Mouse (Mus musculus) layer of hippocampus, adult 9-10 months (tissue): ENCODE results near the gene Lrrc45.

Experiments used
- DNase-seq: peaks from one replicate; pipeline ENCODE4 v3.0.0; 2022; ENCODE audit warnings: low spot score

Gene Lrrc45

GRCm38 (mm10) chr11:120704486-120705325 is 9.0 kb upstream of the Lrrc45 start:
- no peak for DNase-seq

DNA sequence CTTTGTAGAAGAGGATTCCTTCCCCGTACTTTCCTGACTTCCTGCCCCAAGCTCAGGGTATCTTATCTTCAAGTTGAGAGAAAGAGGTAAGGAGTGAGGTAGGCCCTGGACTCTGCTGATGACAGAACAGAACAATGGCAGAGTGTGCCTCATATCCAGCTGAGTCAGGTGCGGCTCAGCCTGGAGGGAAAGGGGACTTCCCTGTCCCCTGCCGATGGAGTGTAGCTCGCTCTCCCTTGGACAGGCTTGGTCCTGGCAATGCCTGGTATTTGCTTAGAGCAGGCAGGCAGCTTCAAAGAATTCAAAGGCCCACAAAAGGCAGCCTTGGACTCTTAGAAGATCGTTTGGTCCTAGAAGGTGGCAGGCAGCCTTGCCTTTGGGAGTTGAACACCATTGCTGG is 7.6 kb upstream of the Lrrc45 start:
- no peak for DNase-seq

DNA sequence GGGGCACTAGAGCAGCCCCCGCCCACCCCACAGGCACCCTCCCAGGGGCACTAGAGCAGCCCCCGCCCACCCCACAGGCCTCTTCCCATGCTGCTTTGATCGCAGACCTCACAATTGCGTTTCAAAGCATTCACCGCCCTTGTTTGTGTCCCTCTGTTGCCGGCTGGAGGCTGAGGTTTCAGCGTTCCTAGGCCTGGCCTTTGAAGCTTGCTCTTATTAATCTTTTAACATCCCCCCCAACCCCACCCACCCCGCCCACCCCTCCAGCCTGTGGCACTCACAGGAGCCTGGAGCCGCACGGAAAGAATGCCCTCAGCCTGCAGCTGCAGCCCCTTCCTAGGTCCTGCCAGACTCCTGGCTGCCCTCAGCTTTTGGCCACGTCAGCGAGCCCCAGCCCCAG is 6.5 kb upstream of the Lrrc45 start:
- no peak for DNase-seq

- no peak for DNase-seq
Measured at GRCm38 (mm10) chr11:120707969-120708368, 5.8 kb upstream of the Lrrc45 start.

GRCm38 (mm10) chr11:120709551-120709950 is 4.2 kb upstream of the Lrrc45 start:
- no peak for DNase-seq

- DNase-seq: no peak
Measured at GRCm38 (mm10) chr11:120710672-120711071, 3.1 kb upstream of the Lrrc45 start.

GRCm38 (mm10) chr11:120711980-120712604 is 1.6 kb upstream of the Lrrc45 start:
- DNase-seq: no peak

DNA sequence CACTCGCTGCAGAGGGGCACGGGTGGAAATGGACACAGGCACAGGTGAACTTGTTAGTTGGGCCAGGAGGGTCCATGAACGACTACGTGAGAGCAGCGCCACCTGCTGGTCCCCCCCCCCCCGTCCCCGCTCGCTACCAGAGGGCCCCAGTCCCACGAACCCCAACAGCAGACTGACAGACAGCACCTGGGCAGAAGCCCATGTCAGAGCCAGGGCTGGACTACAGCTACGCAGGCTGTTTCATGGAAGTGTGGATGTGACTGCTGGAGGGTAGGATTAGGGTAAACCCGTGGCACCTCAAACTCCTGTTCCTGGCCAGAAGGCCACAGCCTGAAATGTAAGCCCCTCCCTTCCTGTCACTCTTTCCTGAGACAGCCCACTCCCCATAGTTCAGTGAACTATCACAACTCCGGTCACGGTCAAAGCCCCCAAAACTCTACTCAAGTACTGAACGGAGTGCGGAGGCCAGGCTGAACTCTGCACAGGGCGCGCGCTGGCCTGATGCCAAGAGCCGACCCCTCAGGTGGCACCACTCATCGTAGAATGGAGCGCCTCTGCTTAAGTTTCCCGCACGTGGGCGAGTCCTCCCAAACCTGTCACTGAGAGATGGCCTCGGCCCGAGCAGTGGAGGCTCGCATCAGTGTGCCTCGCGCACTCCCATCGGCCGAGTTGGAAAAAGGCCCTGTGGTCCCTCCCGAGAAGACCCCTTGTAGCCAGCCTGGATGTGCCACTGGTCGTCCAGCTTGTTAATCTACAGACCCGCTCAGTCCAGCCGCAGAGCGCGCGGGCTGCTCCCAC is 755 bp upstream of the Lrrc45 start:
- no peak for DNase-seq

- no peak for DNase-seq
Measured at GRCm38 (mm10) chr11:120714546-120714945, 821 bp downstream of the Lrrc45 start.

DNA sequence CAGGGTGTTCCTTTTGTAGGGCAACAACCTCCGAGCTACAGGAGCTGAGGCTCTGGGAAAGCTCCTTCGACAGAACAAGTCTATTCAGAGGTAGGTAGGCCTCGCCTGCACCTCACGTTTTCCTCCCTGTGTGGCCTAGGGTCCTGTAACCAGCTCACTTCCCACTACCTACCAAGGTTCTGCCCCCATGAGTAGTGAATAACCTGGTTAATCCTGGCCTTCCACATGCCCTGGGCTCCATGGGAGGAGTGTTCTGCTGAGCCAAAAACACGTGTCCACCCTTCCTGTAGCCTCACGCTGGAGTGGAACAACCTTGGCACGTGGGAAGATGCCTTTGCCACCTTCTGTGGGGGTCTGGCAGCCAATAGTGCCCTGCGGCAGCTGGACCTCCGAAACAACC is 1.4 kb downstream of the Lrrc45 start:
- DNase-seq: no peak

- DNase-seq: no peak
Measured at GRCm38 (mm10) chr11:120719242-120719641, 5.5 kb downstream of the Lrrc45 start.

GRCm38 (mm10) chr11:120719841-120720376 is 6.2 kb downstream of the Lrrc45 start:
- DNase-seq: no peak

- peak; percentile 65 for DNase-seq
Measured at GRCm38 (mm10) chr11:120720450-120720849, 6.7 kb downstream of the Lrrc45 start.

GRCm38 (mm10) chr11:120721124-120722066 is 7.7 kb downstream of the Lrrc45 start, which contains the start of gene Rac3:
Rac3 (plus strand) TSS chr11:120721470.
- no peak for DNase-seq

DNA sequence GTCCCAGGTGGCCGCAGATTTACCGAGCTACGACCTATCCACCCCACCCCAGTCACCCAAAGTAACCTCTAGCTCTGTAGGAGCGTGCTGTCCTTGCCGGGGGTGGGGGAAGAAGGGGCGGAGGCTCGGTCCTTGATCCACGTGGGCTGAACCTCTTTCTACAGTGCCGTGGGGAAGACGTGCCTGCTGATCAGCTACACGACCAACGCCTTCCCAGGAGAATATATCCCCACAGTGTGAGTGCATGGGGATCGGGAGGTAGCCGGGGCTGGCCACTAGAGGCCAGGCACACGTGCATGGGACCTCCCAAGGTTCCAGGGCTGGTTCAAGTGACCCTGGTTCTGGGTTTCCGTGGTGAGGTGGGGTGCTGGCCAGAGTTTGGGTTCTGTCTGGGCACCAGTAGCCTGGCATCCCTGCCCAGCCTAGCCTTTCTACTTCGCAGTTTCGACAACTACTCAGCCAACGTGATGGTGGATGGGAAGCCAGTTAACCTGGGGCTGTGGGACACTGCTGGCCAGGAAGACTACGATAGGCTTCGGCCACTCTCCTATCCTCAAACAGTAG is 8.4 kb downstream of the Lrrc45 start:
- no peak for DNase-seq

DNA sequence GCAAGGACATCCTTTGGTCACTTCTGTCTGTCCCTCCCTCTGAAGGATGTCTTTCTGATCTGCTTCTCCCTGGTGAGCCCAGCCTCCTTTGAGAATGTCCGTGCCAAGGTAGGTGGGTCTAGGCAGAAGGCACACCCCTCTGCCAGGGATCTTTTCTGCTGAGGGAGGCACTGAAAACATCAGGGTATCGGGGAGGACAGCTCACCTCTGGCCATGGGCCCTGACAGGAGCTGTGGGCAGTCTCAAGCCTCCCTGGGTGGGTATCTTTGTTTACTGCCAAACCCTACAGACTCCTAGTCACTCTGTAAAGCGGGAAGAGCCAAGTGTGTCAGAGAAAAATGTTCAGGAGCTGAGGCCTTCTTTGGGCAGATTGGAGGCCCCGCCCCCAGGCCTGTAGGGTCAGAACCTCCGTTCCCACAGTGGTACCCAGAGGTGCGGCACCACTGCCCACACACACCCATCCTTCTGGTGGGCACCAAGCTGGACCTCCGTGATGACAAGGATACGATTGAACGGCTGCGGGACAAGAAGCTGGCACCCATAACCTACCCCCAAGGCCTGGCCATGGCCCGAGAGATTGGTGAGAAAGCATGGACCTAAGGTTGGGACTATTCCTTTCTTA is 9.1 kb downstream of the Lrrc45 start:
- DNase-seq: no peak

DNA sequence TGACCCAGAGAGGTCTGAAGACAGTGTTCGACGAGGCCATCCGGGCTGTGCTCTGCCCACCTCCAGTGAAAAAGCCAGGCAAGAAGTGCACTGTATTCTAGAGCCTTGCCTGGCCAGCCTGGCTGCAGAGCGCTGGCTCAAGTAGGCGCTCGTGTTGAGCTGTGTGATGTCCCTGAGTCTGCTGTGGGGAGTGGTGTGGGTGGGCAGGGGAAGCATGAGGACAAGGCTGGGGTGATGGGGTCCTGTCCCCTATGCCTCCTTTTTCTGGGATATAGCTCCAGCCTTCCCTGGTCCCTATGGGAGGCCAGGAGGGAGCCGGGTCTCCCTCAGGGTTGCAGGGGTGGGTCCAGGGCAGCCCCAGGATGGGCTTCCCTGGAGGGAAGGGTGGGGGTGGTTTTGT is 9.8 kb downstream of the Lrrc45 start:
- no peak for DNase-seq

DNA sequence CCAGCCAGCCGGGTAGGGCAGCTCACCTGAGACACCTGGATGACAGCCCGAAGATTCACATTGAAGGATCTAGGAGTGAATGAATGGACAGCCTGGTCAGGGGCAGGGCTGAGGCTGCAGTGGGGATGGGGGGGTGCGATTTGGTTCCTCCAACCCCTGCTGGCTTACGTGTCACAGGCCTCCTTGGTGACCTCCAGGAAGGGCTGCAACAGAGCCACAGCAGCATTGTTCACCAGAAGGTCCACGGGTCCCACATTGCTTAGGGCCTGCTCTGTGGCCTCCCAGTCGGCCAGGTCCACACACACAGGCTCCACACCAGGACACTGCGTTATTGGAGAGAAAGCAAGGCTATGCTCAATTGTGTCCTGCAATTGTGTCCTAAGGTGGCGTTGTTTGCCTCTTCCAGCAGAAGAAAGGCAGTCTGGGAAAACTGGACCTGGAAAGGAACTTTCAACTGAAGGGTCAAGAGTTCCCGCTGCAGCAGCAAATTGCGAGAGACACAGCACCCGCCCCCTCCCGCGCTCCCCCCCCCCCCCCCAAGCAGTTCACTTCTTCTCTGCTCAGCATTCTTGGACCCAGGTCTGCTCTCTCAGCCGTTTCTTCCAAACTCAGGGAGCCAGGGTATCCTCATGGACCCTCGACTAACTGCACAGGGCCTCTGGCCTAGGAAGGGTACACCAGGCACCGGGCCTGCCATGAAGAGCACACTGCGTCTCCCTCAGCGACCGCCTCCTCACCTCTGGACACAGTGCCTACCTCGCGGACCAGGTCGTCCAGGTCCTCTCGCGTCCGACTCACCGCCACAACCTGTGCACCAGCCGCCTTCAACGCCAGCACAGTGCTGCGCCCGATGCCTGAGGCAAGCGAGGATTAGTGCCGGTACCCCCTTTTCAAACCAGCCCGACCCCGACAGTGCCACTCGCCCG is 12.8 kb downstream of the Lrrc45 start:
- DNase-seq: no peak

DNA sequence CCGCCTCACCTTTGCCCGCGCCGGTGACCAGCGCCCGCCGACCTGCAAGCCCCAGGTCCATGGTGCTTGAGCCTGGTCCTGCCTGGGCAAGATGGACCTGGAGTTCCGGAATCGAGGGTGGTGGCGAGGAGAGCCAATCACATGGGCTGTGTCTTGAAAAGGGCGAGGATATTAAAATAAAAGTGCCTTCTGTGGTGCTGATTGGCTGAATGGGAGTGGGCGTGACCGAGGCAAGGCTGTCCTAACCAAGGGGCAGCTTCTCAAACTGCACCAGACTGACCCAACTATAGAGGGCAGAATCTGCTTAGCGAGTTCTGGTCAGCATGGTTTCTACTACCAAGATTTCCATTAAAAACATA is 13.4 kb downstream of the Lrrc45 start, which contains the start of gene Dcxr:
TSS of gene Dcxr (minus strand) at position 113 of the 359 bp plus-strand sequence.
- DNase-seq: peak; percentile 68
